Mouse (Mus musculus) forelimb bud, embryonic 11.5 days (tissue): Measurements from ENCODE around the gene Castor2.

Experiments
- DNase-seq: peaks from one replicate; pipeline ENCODE4 v3.0.0-alpha.2; 2012; ENCODE audit warnings: low read depth, low spot score

The Castor2 gene

DNA sequence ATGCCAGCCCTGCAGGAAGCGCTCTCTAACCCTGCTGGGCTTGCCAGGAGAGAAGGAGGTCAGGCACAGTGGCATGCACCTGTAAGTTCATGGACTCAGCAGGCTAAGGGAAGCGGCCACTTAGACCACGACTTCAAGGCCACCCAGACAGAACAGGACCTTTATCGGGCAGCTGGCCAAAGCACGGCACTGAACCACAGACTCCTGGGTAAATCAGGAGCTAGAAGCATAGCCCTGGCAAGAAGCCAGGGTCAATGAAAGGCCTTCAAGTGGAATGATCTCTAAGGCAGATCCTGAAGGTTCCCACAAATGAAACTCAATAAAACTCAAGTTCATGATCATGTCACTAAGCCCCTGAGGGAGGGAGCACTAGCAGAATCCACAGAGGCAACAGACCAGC lies 65.2 kb downstream of the Castor2 start:
- no peak for DNase-seq

DNA sequence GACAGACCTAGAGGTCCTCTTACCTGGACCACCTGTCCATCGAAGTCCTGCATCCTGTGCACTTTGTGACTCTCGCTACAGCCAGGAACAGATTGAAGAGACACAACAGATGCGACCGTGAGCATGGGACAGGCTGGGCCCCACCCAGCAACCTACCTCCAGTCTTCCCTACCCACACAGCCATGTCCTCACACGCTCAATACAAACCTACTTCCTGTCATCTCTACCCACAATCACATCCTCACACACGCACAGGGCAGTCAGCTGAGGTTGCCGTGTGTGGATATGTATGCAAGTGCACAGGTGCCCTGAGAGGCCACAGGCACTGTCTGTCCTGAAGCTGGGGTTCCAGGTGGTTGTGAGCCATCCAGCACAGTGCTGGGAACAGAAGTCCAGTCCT lies 67.1 kb downstream of the Castor2 start:
- no peak for DNase-seq

DNA sequence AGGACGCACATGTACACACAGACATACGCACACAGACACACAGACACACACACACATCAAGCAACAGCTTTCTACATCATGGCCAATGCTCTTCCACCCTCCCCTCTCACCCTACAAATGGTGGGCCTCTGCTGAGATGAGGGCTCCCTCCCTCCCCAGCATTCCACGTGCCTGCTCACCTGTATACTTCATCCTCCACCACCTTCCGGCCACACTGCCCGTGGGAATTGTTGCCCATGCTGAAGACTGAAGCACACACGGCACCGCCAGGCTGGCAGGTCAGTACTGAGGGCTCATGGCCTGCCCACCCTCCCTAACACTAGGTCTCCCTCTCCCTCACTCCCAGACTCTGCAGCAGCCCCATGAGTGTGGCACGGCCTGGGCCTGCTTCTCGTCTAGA lies 68.5 kb downstream of the Castor2 start:
- no peak for DNase-seq

DNA sequence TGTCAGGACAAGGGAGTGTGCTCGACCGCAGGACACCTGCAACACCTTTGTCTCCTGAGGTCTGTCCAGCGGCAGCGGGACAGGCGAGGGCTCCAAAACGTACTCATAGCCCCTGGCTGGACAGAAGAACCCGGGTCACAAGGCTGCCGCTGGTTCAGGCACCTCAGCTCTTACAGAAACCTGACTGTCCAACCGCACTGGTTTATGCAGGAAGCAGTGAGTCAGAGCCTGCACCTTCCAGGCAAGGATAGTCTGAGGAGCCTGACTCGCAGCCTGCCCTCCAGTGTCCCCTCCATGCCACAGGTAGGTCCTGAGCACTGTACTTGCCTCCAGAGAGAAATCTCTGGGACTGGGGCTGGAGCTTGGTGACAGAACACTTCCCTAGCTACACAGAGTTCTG lies 69.7 kb downstream of the Castor2 start:
- no peak for DNase-seq

DNA sequence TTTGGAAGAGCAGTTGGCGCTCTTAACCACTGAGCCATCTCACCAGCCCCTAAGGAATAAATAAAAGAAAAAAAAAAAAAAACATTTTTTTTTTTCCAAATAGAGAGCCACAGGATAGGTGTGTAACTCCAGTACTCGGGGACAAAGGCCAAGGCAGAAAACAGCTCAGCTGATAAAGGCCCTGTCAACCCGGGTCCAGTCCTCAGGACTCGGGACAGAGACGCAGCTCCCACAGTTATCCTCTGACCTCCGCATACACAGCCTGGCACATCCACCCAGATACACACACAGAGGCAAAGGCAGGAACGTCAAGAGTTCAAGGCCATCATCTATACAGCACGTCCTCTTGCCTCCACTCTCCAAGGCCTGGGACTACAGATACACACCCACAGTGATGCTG lies 70.7 kb downstream of the Castor2 start:
- DNase-seq, result no peak

DNA sequence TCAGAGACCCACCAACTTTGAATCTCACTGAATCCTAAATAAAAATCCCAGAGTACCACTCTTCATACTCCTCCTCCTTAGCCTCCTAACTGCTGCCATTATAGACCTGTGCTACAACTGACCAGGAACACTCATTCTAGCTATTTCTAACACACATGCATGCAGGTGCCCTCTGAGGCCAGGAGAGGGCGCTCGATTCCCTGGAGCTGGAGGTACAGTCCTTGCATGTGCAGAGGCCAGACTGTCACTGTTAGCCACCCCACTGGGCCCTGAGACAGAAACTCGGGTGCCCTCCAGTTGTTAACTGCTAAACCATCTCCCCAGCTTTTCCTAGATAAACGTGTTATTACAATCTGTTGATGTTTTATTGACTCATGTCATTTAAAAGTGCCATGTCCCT lies 73.7 kb downstream of the Castor2 start:
- DNase-seq, result peak; percentile 33

DNA sequence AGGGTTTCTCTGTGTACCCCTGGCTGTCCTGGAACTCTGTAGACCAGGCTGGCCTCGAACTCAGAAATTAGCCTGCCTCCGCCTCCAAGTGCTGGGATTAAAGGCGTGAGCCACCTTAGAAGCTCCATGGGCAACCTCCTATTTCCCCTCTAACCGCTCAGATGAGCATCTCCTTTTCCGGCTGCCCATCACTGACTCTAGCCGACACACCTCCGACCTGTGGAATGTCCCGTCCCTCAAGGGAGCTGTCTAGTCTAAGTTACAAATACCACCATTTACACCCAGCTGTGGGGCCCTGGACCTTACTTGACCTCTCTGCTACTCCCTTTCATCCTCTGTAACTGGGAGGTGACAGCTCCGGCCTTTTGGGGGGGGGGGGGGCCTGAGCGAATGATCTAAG lies 76.2 kb downstream of the Castor2 start:
- no peak for DNase-seq

DNA sequence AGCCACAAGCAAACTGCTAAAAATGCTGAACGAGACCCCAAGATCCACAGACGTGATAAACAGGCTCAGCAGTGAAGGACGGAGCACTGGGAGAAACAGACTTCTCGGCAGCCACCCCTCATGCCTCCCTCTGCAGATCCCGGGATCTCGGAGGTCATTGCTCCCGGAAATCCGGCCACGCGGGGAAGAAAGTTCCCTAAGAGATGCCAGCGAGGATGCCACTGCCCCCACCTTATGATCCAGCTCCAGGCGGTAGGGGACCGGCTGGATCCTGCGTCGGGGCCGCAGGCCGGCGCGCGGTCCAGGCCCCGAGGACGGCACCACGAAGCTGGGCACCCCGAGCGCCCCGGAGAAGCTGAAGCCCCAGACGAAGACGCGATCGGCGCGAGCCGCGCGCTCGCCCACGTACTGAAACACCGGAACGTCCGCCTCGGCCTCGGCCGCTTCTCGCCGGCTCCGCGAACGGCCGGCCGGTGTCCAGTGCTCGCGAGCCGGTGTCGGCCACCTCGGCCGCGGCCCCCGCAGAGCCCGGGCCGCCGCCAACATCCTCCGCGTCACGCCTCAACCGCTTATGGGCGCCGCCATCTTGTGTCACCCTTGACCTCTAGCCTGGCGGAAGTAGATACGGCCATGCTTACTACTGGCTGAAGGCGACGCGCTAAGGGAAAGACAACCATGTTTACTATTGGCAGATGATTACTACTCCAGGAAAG lies 76.8 kb downstream of the Castor2 start, which contains the start of gene Rcc1l:
Gene Rcc1l, minus strand, starts transcription at position 606 of the 713 bp plus-strand sequence.
- peak; percentile 87 for DNase-seq

DNA sequence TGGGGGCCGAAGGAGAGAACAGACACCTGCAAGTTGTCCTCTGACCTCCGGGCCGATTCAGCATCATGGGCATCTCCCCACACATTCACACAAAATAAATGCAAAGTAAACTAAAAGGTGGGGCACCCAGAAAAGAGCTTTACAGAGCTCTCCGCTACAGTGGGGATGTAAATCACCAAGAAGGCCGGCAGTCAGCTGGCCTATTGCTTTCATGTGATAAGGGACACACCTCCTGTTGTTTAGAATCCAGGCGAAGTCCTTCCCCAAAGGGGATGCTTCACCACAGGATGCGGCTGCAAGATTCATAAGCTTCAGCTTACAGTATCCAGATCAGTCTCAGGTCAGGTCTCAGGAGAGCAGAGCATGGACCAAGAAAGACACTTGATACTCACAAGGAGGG lies 79.0 kb downstream of the Castor2 start:
- no peak for DNase-seq

DNA sequence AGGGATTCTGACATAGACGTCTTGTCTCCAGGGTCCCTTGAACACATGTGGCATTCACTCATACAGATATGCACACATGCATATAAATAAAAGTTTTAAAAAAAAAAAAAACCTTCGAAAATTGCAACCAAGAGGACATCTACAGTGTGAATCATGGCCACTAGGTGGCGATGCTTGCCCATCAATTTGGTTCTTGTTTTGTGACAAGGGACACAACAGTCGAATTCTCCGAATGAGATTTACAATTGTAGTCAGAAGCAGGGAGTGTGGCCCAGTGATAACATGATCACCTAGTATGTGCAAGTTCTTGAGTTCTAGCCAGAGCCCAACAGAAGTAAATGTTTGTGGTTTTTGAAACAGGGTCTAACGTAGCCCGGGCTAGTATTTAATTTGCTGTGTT lies 80.4 kb downstream of the Castor2 start:
- peak; percentile 88 for DNase-seq

DNA sequence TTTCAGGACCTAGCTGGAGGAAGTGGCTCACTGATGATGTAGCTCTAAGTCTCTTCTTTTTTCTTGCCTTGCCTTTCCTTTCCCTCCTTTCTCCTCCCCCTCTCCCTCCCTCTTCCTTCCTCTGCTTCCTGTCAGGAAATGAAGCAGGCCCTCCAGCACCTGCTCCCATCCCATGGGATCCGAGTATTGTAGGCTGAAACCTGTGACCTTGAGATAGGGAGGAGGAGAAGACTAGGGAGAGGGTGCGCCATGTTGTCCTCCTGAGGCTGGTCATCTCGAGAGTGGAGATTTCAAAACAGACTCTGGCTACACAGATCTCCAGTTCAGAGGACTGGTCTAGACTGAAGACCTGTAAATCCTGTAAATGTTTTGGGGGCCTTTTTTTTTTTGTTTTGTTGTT lies 82.7 kb downstream of the Castor2 start:
- DNase-seq, result no peak

DNA sequence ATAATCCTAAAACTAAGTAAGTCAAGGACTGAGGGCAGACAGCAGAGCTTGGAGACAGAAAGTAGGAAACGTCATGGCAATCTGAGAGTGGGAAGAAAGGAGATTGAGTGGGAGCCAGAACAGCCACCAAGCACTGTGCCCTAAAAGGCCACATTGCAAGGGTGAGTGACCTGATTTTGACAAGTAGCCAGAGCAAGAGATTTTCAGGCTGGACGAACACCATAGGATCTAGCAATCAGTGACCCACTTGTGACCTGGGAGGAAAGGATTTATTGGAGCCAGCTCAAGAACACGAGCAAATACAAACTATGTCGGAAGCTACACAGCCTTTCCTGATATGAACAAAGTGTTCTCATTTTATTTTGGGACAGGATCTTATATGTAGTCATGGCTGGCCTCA lies 83.2 kb downstream of the Castor2 start:
- no peak for DNase-seq

DNA sequence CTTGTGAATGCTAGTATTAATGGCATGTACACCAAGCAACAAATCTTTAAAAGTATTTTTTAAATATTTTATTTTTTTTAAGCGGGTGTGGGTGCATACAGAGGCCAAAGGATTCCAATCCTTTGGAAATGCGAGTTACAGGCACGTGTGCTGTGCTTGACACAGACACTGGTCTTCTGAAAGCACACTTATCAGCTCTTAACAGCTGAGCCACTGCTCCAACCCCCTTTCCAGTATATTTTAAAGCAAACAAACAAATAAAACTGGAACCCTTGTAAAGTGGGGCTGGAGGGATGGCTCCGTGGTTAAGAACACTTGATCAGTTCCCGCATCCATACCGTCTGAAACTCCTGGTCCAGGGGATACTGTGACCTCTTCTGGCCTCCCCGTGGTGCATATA lies 83.7 kb downstream of the Castor2 start:
- DNase-seq, result no peak

DNA sequence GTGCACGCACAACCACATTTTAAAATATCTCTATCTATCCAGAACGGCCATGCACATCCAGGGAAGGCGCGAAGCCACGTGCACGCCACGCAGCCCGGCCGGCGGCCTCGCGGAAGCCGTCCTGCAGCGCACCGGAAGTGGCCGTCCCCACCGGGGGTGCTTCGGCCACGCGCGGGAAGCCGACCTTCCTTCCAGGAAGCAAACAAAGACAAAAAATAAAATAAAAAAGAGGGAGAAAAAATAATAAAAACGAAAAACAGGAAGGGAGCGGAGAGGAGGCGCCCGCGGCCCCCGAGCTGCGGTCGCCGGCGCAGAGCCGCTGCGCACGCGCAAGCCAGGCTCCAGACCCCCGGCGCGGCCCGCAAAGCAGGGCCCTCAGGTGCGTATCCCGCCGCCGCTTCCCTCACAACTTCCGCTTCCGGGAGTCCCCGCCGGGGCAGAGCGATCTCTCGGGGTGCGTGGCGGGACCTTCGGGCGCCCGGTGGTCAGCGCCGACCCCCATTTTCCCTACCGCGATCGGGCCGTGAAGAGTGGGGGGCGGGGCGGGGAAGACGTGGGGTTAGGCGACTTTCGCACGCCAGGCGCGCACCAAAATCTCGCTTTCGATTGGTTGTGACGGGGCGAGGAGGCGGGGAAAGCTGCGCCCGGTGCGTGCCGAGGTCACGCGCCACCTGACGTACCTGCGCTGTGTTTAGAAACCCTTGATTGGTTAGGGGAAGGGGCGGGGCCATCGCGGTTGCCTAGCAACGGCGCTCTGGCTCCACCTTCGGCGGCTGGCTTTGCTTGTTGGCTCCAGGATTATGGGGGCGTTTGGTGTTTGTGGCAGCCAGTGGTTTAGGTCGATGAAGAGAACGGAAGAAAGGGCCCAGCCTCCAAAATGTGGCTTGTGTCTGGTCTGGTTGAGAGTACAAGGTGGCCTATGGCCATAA lies 84.6 kb downstream of the Castor2 start, which contains the start of gene Gtf2ird2:
Gene Gtf2ird2, plus strand, starts transcription at position 140 of the 929 bp plus-strand sequence.
- DNase-seq, result peak; percentile 99

DNA sequence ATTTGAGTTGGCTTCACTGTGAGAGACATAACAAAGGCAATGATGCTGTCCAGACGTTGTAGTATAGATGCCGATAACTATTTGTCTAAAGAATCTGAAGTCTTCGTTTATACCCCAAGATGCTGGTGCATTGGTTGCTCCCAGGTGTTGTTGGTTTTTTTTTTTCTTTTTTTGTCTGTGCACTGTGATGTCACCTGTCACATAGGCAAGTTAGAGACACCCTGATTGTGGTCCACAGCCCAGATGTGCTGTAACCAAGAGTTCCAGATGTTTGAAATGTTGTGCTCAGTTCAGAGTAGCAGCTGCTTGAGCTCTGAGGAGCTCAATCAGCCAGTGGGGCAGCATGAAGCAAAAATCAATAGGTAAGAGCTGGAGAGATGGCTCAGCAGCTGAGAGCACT lies 86.5 kb downstream of the Castor2 start:
- no peak for DNase-seq

DNA sequence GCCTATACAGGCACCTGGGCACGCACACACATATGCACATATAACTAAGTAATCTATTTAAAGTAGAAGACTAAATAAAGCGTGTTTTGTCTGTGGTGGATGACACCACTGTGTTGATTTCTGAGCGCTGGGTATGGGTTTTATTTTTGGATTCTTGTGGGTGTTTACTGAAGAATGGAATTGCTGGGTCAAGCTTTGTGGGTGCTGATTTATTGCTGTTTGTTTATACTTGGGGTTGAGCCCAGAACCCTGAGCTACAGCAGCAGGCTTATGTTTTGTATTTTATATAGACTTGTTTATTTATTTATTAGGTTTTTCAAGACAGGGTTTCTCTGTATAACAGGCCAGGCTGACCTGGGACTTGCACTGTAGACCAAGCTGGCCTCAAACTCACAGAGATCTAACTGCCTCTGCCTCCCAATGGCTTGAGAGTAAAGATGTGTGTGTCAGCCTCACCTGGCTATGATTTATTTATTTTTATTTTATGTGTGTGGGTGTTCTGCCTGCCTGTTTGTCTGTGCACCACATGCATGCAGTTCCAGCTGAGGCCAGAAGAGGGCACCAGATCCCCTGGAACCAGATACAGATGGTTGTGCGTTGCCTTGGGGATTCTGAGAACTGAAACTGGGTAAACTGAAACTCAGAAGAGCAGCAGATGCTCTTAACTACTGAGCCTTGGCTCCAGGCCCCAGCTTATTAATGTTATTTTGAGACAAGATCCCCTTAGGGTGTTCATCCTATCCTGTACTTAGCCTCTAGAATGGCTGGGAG lies 87.6 kb downstream of the Castor2 start:
- peak; percentile 69 for DNase-seq

DNA sequence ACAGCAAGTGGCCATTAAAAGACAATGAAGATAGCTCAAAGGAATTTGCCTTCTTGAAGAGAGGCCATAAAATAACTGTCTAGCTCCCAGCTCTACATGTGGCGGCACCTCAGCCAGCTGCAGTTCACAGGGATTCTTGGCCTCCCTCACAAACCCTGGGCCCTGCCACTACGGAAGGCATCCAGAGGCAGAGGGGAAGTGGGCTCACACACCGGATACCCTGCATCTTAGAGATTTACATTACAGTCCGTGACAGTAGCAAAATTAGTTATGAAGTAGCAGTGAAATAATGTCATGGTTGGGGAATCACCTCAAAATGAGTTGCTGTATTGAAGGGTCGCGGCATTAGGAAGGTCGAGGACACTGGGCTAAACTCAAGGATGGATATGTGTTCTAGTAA lies 89.1 kb downstream of the Castor2 start:
- no peak for DNase-seq

DNA sequence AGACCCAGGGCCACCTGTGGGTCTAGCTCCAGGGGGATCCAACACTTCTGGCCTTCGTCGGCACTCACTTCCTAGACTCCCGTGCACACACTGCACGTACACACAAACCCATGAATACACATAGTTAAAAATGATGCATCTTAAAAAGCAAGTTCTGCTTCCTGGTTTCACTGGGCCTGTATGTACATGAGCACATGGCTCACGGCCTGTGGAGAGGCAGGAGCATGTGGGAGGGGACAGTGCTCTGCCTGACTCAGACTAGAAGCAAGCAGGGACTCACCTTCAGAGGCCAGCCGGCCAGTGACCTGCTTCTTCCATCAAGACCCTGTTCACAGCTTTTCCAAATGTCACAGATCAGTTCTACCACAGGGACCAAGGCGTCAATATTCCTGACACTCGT lies 94.2 kb downstream of the Castor2 start:
- DNase-seq, result no peak
